Mouse (Mus musculus) myocyte (in vitro differentiated cells): ENCODE data around the gene Rpgrip1l.

Source experiments
- E2F4 ChIP-seq: IDR thresholded peaks from one replicate; pipeline ENCODE4 v1.6.1; 2011; ENCODE audit warnings: mild to moderate bottlenecking, control low read depth, moderate library complexity; ENCODE audit not compliant: insufficient read depth
- MYOD1 ChIP-seq, 3 experiments: IDR thresholded peaks; one replicate each; pipeline ENCODE4 v1.6.1; 2011; ENCODE audit warnings: control low read depth in 2 of 3, low read depth in 2 of 3, mild to moderate bottlenecking in 2 of 3, moderate library complexity in 1 of 3; ENCODE audit not compliant: insufficient read length in 2 of 3, control insufficient read depth in 1 of 3
- MYOG ChIP-seq, 3 experiments: IDR thresholded peaks; one replicate each; pipeline ENCODE4 v1.6.1; 2011; ENCODE audit warnings: control low read depth in 2 of 3, low read depth in 2 of 3, mild to moderate bottlenecking in 2 of 3; ENCODE audit not compliant: insufficient read length in 2 of 3, control insufficient read depth in 1 of 3, insufficient read depth in 1 of 3
- POLR2A ChIP-seq: IDR thresholded peaks from one replicate; pipeline ENCODE4 v1.6.1; 2011; ENCODE audit warnings: low read depth, mild to moderate bottlenecking, control low read depth, moderate library complexity; ENCODE audit not compliant: insufficient read length
- POLR2AphosphoS2 ChIP-seq: IDR thresholded peaks from one replicate; pipeline ENCODE4 v1.6.1; 2011; ENCODE audit warnings: low read depth, control low read depth; ENCODE audit not compliant: insufficient read length
- TCF3 ChIP-seq: IDR thresholded peaks from one replicate; pipeline ENCODE4 v1.6.1; 2011; ENCODE audit warnings: low read depth, control low read depth; ENCODE audit not compliant: insufficient read length
- USF1 ChIP-seq: IDR thresholded peaks from one replicate; pipeline ENCODE4 v1.6.1; 2011; ENCODE audit warnings: low read depth, mild to moderate bottlenecking, control low read depth, moderate library complexity

GRCm38 (mm10) chr8:91339651-91340050, 26.6 kb upstream of the Rpgrip1l start:
- TF ChIP-seq USF1 (no peak), MYOD1 (IDR thresholded peaks at IDR 0.05; ENCODE audit: control insufficient read depth in 1 of 3, insufficient read length in 2 of 3, low read depth in 2 of 3) (no peak), MYOG (IDR thresholded peaks at IDR 0.05; ENCODE audit: control insufficient read depth in 1 of 3, insufficient read depth in 1 of 3, insufficient read length in 2 of 3, low read depth in 2 of 3) (no peak), POLR2A (no peak), POLR2AphosphoS2 (no peak), E2F4 (no peak), TCF3 (no peak)
